Mouse (Mus musculus): ENCODE measurements at regions not wholly inside any gene's neighbourhood (a gene's known extent, or its start where the extent isn't known, plus 50 kb on each side); places are given as distances from the start of the nearest gene placed in this dataset.

DNA sequence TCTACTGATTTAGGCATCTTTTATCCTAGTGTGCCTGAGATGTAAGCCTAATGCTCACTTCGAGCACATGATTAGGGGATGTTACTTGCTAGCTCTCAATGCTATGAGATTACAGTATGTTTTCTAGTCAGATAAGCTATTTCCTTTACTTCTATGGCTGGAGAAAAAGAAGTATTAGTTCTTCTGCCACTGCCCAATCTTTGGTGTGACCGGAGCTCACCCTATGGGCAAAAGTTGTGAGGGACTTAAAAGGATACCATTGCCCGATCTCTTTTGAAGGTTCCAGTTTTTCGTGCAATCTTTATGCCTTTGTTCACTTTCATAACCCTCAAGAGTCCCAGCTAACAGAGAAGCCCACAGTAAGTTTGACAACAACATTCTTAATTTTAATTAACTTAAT lies 190.2 kb upstream of the Man1a start:
- no peak for TF ChIP-seq CTCF (IDR thresholded peaks at IDR 0.05; ENCODE audit: low read depth)
- no peak for TF ChIP-seq EP300 (IDR thresholded peaks at IDR 0.05; ENCODE audit: low read depth)
